Mouse (Mus musculus): Measurements from ENCODE around the gene Fam222b. TPM values are rescaled to one million over a fixed set of nuclear protein-coding genes. Genes with fewer than 3 reads are reported as not detected.

The Fam222b gene
- polyA plus RNA-seq, 1 experiment from 2014 or later: 10.5 TPM

- ATAC-seq (ENCODE audit: insufficient number of reproducible peaks, low FRiP score, low TSS enrichment, low read depth): no peak
- Histone ChIP-seq H3K9ac (no peak overlapping the region), H3K27me3 (no peaks in the 10 kb centered on the region), H3K36me3 (peaks cover 15% of the 10 kb centered on the region), H3K9me3 (no peaks in the 10 kb centered on the region), H3K4me1 (peaks cover 21% of the 10 kb centered on the region), H3K4me2 (no peak overlapping the region), H3K27ac (no peak overlapping the region), H3K4me3 (no peak overlapping the region)
- 59% methylated on average over 19 of the region's 19 CpGs for WGBS
Measured at GRCm38 (mm10) chr11:78168541-78169468, 74.3 kb downstream of the Fam222b start.

DNA sequence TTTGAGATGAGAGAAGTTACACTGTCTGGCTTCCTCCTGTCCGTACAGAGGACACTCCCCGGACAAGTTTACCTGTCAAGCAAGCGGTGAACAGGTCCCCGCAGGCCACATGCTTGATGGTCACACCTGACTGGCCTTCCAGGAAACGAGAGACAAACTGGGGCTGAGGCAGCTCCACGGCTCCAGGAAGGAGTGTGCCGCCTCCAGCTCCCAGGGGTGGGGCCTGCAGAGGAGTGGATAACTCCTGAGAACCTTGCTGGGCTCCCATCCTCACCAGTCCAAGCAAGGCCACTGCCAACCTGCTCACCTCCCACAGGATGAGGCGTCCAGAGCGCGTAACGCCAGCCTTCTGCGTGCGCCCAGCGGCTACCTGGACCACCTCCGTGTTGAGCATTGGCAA, 75.8 kb downstream of the Fam222b start:
- peaks cover 15% of the 10 kb centered on the region for H3K36me3 ChIP-seq
- peaks cover 19% of the 10 kb centered on the region for H3K4me1 ChIP-seq
- H3K9me3 ChIP-seq: no peaks in the 10 kb centered on the region
- no peak overlapping the region for H3K4me2 ChIP-seq
- H3K27ac ChIP-seq: no peak overlapping the region
- no peak for ATAC-seq (ENCODE audit: insufficient number of reproducible peaks, low FRiP score, low TSS enrichment, low read depth)
- H3K9ac ChIP-seq: no peak overlapping the region
- no peak overlapping the region for H3K4me3 ChIP-seq
- 86% methylated on average over 15 of the region's 15 CpGs for WGBS
- H3K27me3 ChIP-seq: no peaks in the 10 kb centered on the region

GRCm38 (mm10) chr11:78171328-78171727, 76.9 kb downstream of the Fam222b start:
- WGBS: 78% methylated on average over 4 of the region's 4 CpGs
- no peaks in the 10 kb centered on the region for H3K27me3 ChIP-seq
- H3K4me2 ChIP-seq: no peak overlapping the region
- peaks cover 15% of the 10 kb centered on the region for H3K36me3 ChIP-seq
- H3K4me1 ChIP-seq: peaks cover 15% of the 10 kb centered on the region
- H3K9ac ChIP-seq: no peak overlapping the region
- no peaks in the 10 kb centered on the region for H3K9me3 ChIP-seq
- H3K27ac ChIP-seq: no peak overlapping the region
- ATAC-seq (ENCODE audit: insufficient number of reproducible peaks, low FRiP score, low TSS enrichment, low read depth): no peak
- H3K4me3 ChIP-seq: no peak overlapping the region

GRCm38 (mm10) chr11:78172034-78172747, 77.7 kb downstream of the Fam222b start:
- Histone ChIP-seq H3K4me1 (peaks cover 13% of the 10 kb centered on the region), H3K4me3 (no peak overlapping the region), H3K27me3 (no peaks in the 10 kb centered on the region), H3K36me3 (peaks cover 15% of the 10 kb centered on the region), H3K4me2 (no peak overlapping the region), H3K9me3 (no peaks in the 10 kb centered on the region), H3K9ac (0 out of 2 replicates have a peak overlapping the region, but pooled peaks have one; percentile 10), H3K27ac (no peak overlapping the region)
- no peak for ATAC-seq (ENCODE audit: insufficient number of reproducible peaks, low FRiP score, low TSS enrichment, low read depth)
- 80% methylated on average over 16 of the region's 16 CpGs for WGBS

DNA sequence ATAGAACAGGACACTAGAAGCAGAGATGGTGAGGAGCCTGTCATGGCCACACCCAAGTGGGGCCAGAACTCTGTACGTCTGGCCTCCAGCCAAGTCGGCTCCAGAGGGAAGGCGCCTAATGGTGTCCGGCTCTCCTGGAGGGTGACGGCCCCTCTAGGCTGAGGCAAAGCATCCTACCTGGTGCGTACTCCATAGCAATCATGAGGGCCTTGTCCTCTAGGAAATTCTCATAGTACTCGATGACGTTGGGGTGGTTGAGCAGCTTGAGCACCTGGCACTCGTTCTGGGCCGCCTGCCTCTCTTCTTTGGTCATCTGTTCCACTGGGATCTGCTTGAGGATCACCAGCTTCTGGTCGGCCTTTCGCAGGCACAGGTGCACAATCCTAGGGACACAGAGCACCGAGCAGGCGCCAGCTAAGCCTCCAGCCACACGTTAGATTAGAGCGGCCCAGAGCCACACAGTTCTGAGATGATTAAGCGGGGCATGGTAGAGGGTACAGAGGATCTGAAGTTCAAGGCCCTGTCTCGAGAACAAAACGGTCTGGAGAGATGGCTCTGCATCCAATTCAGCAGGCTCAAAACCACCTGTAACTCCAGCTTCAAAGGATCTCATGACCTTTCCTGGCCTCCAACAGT, 78.4 kb downstream of the Fam222b start:
- ATAC-seq (ENCODE audit: insufficient number of reproducible peaks, low FRiP score, low TSS enrichment, low read depth): no peak
- H3K36me3 ChIP-seq: peaks cover 15% of the 10 kb centered on the region
- H3K27ac ChIP-seq: no peak overlapping the region
- H3K27me3 ChIP-seq: no peaks in the 10 kb centered on the region
- H3K9ac ChIP-seq: no peak overlapping the region
- 84% methylated on average over 19 of the region's 19 CpGs for WGBS
- H3K4me1 ChIP-seq: peaks cover 18% of the 10 kb centered on the region
- no peak overlapping the region for H3K4me3 ChIP-seq
- H3K4me2 ChIP-seq: no peak overlapping the region
- H3K9me3 ChIP-seq: no peaks in the 10 kb centered on the region

GRCm38 (mm10) chr11:78174506-78174905, 80.0 kb downstream of the Fam222b start:
- Histone ChIP-seq H3K4me2 (no peak overlapping the region), H3K4me3 (no peak overlapping the region), H3K9me3 (no peaks in the 10 kb centered on the region), H3K4me1 (peaks cover 21% of the 10 kb centered on the region), H3K27ac (no peak overlapping the region), H3K27me3 (no peaks in the 10 kb centered on the region), H3K36me3 (peaks cover 17% of the 10 kb centered on the region), H3K9ac (no peak overlapping the region)
- 76% methylated on average over 3 of the region's 3 CpGs for WGBS
- no peak for ATAC-seq (ENCODE audit: insufficient number of reproducible peaks, low FRiP score, low TSS enrichment, low read depth)

DNA sequence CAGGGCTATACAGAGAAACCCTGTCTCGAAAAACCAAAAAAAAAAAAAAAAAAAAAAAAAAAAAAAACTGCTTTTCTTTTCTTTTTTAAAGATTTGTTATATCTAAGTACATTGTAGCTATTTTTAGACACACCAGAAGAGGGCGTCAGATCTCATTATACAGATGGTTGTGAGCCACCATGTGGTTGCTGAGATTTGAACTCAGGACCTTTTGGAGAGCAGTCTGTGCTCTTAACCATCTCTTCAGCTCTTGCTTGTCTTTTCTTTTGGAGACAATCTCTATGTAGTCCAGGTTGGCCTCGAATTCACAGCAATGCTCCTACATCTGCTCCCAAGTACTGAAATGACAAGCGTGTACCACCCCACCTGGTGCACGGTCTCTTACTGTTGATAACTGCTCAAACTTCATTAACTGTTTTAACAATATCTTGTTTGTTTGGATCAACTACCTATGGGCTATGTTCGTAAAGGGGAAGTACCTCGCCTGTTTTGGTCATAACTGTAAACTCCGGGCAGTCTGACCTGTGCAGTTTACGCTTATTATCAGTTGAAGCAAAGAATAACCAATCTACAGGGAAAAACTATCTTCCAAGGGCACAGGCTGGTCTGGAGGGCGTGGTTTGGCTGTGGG, 81.4 kb downstream of the Fam222b start:
- Histone ChIP-seq H3K4me2 (peak overlapping the region; percentile 83), H3K9me3 (no peaks in the 10 kb centered on the region), H3K9ac (peak overlapping the region; percentile 33; the same call in 1 of the 2 replicates), H3K27ac (peak overlapping the region; percentile 97), H3K27me3 (no peaks in the 10 kb centered on the region), H3K36me3 (peaks cover 24% of the 10 kb centered on the region), H3K4me1 (peaks cover 33% of the 10 kb centered on the region), H3K4me3 (peak overlapping the region; percentile 73)
- ATAC-seq (ENCODE audit: insufficient number of reproducible peaks, low FRiP score, low TSS enrichment, low read depth): no peak
- WGBS: 4% methylated on average over 9 of the region's 10 CpGs

- H3K27ac ChIP-seq: peak within 1 kb of the TSS; percentile 97
- H3K27me3 ChIP-seq: no peaks in the 10 kb centered on the region
- ATAC-seq (ENCODE audit: insufficient number of reproducible peaks, low FRiP score, low TSS enrichment, low read depth): peak; percentile 66
- peak within 1 kb of the TSS; percentile 33; the same call in 1 of the 2 replicates for H3K9ac ChIP-seq
- under 1% methylated on average over 32 of the region's 32 CpGs for WGBS
- peaks cover 29% of the 10 kb centered on the region for H3K36me3 ChIP-seq
- no peaks in the 10 kb centered on the region for H3K9me3 ChIP-seq
- H3K4me2 ChIP-seq: peak within 1 kb of the TSS; percentile 83
- H3K4me3 ChIP-seq: peak within 1 kb of the TSS; percentile 73
- peaks cover 36% of the 10 kb centered on the region for H3K4me1 ChIP-seq
Measured at GRCm38 (mm10) chr11:78176402-78176862, 82.0 kb downstream of the Fam222b start, which contains the start of the genes Nek8 and Tlcd1. TSS of gene Nek8 (minus strand) at chr11:78176675. TSS of gene Tlcd1 (plus strand) at chr11:78176711.

- Histone ChIP-seq H3K9ac (peak overlapping the region; percentile 33; the same call in 1 of the 2 replicates), H3K4me2 (peak overlapping the region; percentile 83), H3K9me3 (no peaks in the 10 kb centered on the region), H3K4me3 (peak overlapping the region; percentile 73), H3K4me1 (peaks cover 39% of the 10 kb centered on the region), H3K27me3 (no peaks in the 10 kb centered on the region), H3K36me3 (peaks cover 34% of the 10 kb centered on the region), H3K27ac (peak overlapping the region; percentile 97)
- ATAC-seq (ENCODE audit: insufficient number of reproducible peaks, low FRiP score, low TSS enrichment, low read depth): no peak
- WGBS: under 1% methylated on average over 23 of the region's 23 CpGs
Measured at GRCm38 (mm10) chr11:78176905-78177331, 82.5 kb downstream of the Fam222b start.

- peaks cover 44% of the 10 kb centered on the region for H3K4me1 ChIP-seq
- H3K27ac ChIP-seq: peak overlapping the region; percentile 97
- H3K9ac ChIP-seq: peak overlapping the region; percentile 33; the same call in 1 of the 2 replicates
- H3K4me3 ChIP-seq: peak overlapping the region; percentile 73
- H3K9me3 ChIP-seq: no peaks in the 10 kb centered on the region
- H3K4me2 ChIP-seq: peak overlapping the region; percentile 83
- no peak for ATAC-seq (ENCODE audit: insufficient number of reproducible peaks, low FRiP score, low TSS enrichment, low read depth)
- peaks cover 32% of the 10 kb centered on the region for H3K36me3 ChIP-seq
- under 1% methylated on average over 10 of the region's 10 CpGs for WGBS
- no peaks in the 10 kb centered on the region for H3K27me3 ChIP-seq
Measured at GRCm38 (mm10) chr11:78177437-78177836, 83.0 kb downstream of the Fam222b start.
